Mouse (Mus musculus): ENCODE measurements around the gene Cacna1d.

Cacna1d gene

GRCm38 (mm10) chr14:30204526-30204925 lies 286.7 kb downstream of the Cacna1d start:
- DNase-seq (ENCODE audit: low spot score in 2 of 2) = no peak

GRCm38 (mm10) chr14:30200310-30200709 lies 290.9 kb downstream of the Cacna1d start:
- no peak for DNase-seq (ENCODE audit: low spot score in 2 of 2)

DNA sequence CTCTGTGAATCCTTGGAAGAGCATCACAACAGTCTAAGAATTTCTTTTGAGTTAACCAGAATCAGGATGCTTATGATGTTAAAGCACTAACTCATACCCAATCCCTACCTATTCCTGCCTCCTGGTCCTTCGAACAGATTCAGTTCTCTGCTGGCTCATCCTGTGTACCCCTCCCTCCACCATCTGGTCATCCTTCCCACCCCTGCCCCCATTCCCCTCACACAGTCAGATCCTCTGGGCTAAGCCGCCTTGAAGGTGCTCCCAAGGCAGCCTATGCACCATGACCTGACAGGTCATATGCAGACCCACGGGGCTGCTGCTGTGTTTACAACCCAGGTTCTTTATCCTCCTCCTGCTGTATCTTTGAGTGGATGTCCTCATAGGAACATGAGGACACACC lies 292.4 kb downstream of the Cacna1d start:
- no peak for DNase-seq (ENCODE audit: low spot score in 2 of 2)

GRCm38 (mm10) chr14:30198116-30198515 lies 293.1 kb downstream of the Cacna1d start:
- DNase-seq (ENCODE audit: low spot score in 2 of 2) = no peak

- DNase-seq (ENCODE audit: low spot score in 2 of 2) = no peak
Measured at GRCm38 (mm10) chr14:30196959-30197358, 294.3 kb downstream of the Cacna1d start.

GRCm38 (mm10) chr14:30196235-30196634 lies 295.0 kb downstream of the Cacna1d start:
- peak in 1 of 2 experiments; percentile 9 for DNase-seq (ENCODE audit: low spot score in 2 of 2)

GRCm38 (mm10) chr14:30190308-30190971 lies 300.8 kb downstream of the Cacna1d start:
- DNase-seq (ENCODE audit: low spot score in 2 of 2) = no peak

DNA sequence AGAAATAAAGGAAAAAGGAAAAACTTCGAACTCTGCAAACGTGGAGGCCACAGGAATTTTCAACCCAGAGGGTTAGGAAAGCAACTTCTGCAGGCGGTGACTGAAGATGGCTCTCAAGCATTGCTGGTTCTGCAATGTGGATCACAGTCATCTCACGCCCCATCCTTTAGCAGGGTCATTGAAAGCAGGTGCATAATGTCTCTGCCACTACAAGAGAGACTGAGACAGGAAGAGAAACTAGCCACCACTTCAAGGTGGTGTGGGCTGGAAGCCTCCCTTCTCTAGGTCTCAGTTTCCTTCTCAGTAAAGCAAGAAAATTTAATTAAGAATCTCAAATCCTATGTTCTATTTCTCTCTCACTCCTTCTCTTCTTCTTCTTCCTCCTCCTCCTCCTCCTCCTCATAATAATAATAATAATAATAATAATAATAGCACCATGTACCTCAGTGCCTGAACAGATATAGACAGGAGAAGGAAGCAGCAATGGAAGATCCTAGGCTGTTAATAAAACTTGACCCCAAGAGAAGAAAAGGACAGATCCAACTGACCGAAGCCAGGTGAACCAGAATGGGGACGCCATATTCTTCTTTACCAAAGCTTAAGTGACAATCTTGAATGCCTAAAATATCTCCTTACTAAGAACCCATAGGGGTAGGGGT lies 305.5 kb downstream of the Cacna1d start:
- DNase-seq (ENCODE audit: low spot score in 2 of 2) = no peak

DNA sequence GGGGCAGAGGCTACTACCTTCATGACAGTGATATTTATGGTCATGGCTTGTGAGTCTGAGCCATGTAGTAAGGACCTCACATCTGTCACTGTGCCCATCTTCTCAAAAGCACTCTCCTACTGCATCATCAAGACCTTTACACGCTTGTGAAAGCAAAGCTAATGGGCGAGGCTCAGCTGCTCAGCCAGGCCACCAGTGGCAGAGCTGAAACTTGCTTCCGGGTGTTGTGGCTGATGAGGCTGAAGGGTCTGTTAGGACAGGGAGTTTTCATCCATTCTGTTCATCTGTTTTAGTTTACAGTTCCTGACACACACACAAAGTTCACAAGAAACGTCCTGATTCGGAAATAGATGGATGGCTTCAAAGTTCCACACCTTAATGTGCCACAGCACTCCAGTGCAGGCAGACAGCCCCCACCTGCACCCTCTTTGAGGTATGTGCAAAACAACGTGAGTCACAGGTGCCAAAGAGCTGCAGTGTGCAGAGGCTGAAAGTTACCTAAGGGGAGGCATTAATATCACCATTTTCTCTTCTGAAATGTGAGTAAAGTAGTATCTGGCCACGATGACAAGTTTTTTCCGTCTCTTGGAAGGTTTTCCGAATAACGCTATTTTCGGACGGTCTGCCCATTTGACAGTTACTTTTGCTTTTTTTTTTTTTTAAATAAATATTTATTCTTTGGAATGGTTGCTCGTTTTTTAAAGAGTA lies 306.7 kb downstream of the Cacna1d start:
- DNase-seq (ENCODE audit: low spot score in 2 of 2) = no peak

DNA sequence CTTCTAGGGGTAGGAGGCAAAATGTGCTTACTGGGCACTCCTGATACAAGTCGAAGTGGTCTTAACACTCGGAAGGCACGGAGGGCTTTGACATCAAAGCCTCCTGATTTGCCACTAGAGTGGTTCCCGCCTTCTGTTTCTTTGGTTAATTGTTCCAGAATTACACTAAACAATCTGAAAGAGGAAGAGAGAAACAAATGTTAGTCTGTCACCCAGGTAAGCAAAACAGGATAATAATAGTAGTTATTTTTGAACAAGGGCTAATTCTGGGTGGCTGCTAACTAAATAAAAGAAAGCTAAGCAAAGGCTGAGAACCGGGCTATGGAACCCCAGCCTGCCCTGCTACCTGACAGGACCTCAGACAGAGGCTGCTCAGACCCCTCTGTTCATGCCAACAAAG lies 307.2 kb downstream of the Cacna1d start:
- DNase-seq (ENCODE audit: low spot score in 2 of 2) = no peak

GRCm38 (mm10) chr14:30182624-30183524 lies 308.4 kb downstream of the Cacna1d start:
- DNase-seq (ENCODE audit: low spot score in 2 of 2) = no peak

GRCm38 (mm10) chr14:30178306-30178705 lies 312.9 kb downstream of the Cacna1d start:
- DNase-seq (ENCODE audit: low spot score in 2 of 2) = no peak

DNA sequence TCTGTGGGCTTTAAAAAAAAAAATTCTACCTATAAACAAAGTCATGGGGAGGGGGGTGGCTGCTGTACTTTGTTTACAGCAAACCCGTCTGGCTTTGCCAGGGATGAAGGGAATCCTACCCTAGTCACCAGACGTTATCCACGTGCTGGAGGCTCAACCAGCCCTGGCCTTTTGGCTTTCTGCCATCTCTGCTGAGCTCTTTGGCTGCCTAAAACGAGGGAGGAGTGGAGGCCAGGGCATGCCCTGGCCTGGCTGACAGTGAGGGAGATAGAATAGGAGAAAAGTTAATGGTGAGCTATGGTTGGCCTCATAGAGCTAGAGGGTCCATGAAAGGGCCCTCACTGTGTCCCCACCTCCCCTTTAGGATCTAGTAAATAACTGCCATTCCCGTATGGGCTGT lies 313.4 kb downstream of the Cacna1d start:
- peak; percentile 14 to 55 for DNase-seq (ENCODE audit: low spot score in 2 of 2)

GRCm38 (mm10) chr14:30175362-30175761 lies 315.9 kb downstream of the Cacna1d start:
- no peak for DNase-seq (ENCODE audit: low spot score in 2 of 2)

DNA sequence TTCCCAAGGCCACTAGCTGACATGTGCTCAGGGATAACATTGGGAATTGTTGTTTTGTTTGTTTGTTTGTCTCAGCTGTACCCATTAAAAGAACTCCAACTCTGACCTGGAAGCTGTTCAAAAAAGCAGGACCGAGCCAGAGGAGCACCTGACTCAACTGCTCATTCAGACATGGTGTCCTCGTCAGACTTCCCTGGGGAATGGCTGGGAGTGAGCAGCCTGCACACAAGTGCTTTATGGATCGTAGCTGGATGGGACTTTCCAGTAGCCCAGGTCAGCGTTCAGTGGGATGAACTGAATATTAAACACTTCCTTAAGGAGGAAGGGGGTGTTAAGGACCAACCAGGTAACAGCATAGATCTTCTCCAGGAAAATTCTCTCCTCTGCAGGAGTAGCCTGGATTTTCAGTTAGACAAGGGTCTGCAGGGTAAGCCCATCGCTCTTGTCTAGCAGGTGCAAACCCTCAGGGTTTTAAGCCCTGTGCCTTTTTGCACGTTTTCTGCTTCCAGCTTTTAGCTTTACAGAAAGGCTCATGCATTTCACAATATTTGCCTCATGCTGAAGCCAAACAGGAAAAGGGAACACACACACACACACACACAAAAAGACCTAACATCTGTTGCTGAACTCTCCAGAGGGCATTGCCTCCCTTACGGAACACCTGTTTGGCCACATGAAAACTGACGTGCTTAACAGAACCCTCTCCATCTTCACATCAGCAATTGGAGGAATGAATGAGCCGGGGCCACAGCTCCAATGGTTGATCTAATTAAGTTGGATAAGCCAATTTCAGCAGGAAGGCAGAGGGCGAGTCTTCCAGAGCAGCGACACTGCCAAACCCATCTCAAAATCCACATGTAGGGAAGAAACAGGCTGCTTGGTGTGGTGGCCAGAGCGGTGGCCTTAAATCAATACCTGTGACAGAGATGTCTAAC lies 318.2 kb downstream of the Cacna1d start:
- no peak for DNase-seq (ENCODE audit: low spot score in 2 of 2)

- no peak for DNase-seq (ENCODE audit: low spot score in 2 of 2)
Measured at GRCm38 (mm10) chr14:30171593-30171992, 319.7 kb downstream of the Cacna1d start.

DNA sequence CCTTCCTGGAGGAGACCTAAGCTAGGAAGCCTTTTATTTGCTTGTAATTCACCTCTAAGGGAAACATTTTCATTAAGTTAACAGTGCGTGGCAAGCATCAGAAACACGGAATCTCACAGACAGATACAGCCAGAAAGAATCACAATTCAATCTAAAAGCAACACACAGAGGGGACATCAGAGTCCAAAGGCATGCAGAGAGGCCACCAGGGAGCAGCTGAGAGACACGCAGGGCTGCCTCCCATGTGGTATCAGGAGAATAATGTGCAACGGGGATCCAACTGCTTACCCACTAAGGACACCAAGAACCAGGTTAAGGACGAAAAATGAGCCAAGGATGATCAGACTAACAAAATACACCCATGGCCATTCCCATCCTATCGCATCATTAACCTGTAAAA lies 320.2 kb downstream of the Cacna1d start:
- no peak for DNase-seq (ENCODE audit: low spot score in 2 of 2)

DNA sequence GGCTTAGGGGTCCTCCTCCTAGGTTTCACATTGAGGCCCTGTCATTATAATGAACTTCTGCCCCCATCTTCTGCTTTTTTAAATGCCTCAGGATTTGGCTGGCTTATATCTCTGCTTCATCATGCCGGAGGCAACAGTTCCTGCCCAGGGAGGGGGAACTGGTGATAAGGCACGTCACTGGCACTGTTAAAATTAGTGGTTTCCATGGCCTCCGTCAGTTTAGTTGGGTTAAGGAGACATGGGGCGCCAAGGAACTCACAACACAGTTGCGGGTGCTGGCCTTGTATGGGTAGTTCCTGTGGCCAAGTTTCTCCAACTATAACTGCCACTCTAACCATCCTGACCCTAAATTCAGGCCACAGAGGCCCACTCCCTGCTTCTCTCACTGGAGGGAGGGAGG lies 321.8 kb downstream of the Cacna1d start:
- no peak for DNase-seq (ENCODE audit: low spot score in 2 of 2)

DNA sequence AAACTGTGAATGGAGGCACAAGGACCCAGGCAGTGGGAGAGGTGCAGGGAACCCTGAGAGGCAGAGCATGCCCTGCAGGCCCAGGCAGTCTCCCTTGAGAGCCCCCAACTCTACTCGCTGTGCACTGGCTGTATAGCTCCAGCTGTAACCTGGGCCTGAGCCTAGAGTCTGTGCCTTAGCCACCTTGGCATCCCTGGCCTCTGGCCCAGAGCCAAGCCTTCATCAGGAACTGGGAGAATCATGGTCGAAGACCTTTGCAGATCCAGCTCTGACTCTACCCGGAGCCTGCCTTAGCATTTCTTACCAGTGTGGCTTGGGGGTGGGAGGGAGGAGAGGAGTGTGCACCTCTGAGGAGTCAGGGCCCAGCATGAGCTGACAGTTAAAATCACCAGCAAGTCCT lies 322.4 kb downstream of the Cacna1d start:
- DNase-seq (ENCODE audit: low spot score in 2 of 2) = no peak

- DNase-seq (ENCODE audit: low spot score in 2 of 2) = no peak
Measured at GRCm38 (mm10) chr14:30168387-30168786, 322.9 kb downstream of the Cacna1d start.

- DNase-seq (ENCODE audit: low spot score in 2 of 2) = no peak
Measured at GRCm38 (mm10) chr14:30167606-30168005, 323.6 kb downstream of the Cacna1d start.
